ENCODE assay signal across 11 mouse cellular contexts in the genomic region with DNA sequence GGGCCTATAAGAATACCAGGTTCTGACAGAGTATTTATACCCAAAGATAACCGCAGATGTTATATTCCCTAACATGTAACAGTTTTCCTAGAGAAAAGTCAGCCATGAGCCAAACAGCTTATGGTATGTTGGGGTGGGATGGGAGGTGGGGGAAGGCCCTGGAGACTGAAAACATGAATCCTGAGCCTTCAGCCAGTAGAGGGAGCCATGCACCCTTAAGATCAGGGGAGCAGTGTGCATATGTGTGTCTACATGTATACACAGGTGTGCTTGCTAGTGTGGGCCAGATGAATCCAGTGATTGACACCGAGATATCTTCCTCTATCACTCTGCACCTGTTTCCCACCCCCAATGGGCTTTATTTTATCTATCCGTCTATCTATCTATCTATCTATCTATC. TPM values are rescaled to one million over a fixed set of nuclear protein-coding genes. Genes with fewer than 3 reads are reported as not detected.
DNase-seq lines count a peak whose midpoint lies in the region; ATAC-seq and TF ChIP-seq lines count a peak whose summit lies in the region.
"Had no signal": no experiment of that assay in that cellular context is flagged by ENCODE, and none has a peak within 500 bp of the region (broad histone marks: within the 10 kb centered on the region; RNA-seq: fewer than 3 reads in every experiment).

No protein-coding gene starts in this region.

- H3K27me3 ChIP-seq in forebrain, postnatal 0 days (ENCODE audit: insufficient read depth, low read length), result no peaks in the 10 kb centered on the region
- no peaks in the 10 kb centered on the region for H3K27me3 ChIP-seq in forebrain, embryonic 13.5 days
- H3K27me3 ChIP-seq in limb, embryonic 11.5 days (ENCODE audit: control insufficient read depth, insufficient read depth, low read length), result no peaks in the 10 kb centered on the region
- no peaks in the 10 kb centered on the region for H3K27me3 ChIP-seq in limb, embryonic 10.5 days (ENCODE audit: low read depth, poor library complexity, severe bottlenecking)
- H3K27me3 ChIP-seq in E14TG2a.4 (ENCODE audit: insufficient read depth, low read length), result no peaks in the 10 kb centered on the region
- H3K27me3 ChIP-seq in embryonic facial prominence, embryonic 14.5 days (replicated peaks; ENCODE audit: control insufficient read depth, insufficient read depth, low read length), result no peaks in the 10 kb centered on the region
- H3K27me3 ChIP-seq: limb, embryonic 13.5 days; neural tube, embryonic 12.5 days had no signal

- peak; percentile 83 for ATAC-seq in forebrain, postnatal 0 days
- ATAC-seq in forebrain, embryonic 13.5 days, result no peak
- no peak for ATAC-seq in limb, embryonic 11.5 days (ENCODE audit: insufficient number of reproducible peaks, low FRiP score, low TSS enrichment, low read depth)
- ATAC-seq in embryonic facial prominence, embryonic 14.5 days (ENCODE audit: low read depth), result peak; percentile 44; the same call in 1 of the 2 replicates

- peak; percentile 73 for DNase-seq in forebrain, postnatal 0 days
- peak; percentile 38 for DNase-seq in limb, embryonic 11.5 days (ENCODE audit: low spot score)
- DNase-seq in limb, embryonic 10.5 days (ENCODE audit: low spot score), result no peak
- peak; percentile 19 for DNase-seq in embryonic facial prominence, embryonic 14.5 days (ENCODE audit: low spot score)
- DNase-seq in adrenal gland, postnatal 25 days, result no peak
- no peak for DNase-seq in cerebellum, adult 9-10 months
- DNase-seq: heart, postnatal 4 days had no signal

- no peaks in the 10 kb centered on the region for H3K9me3 ChIP-seq in forebrain, postnatal 0 days (ENCODE audit: low read length)
- H3K9me3 ChIP-seq in forebrain, embryonic 13.5 days (replicated peaks), result no peaks in the 10 kb centered on the region
- no peaks in the 10 kb centered on the region for H3K9me3 ChIP-seq in limb, embryonic 11.5 days (ENCODE audit: control insufficient read depth, low read length)
- H3K9me3 ChIP-seq in limb, embryonic 10.5 days (replicated peaks), result no peaks in the 10 kb centered on the region
- H3K9me3 ChIP-seq in E14TG2a.4 (ENCODE audit: low read length), result no peaks in the 10 kb centered on the region
- no peaks in the 10 kb centered on the region for H3K9me3 ChIP-seq in embryonic facial prominence, embryonic 14.5 days (ENCODE audit: control insufficient read depth, low read length)
- H3K9me3 ChIP-seq: limb, embryonic 13.5 days; neural tube, embryonic 12.5 days had no signal

- H3K4me2 ChIP-seq in forebrain, postnatal 0 days (ENCODE audit: low read depth), result no peak overlapping the region
- H3K4me2 ChIP-seq in forebrain, embryonic 13.5 days, result no peak overlapping the region
- no peak overlapping the region for H3K4me2 ChIP-seq in limb, embryonic 11.5 days (ENCODE audit: low read depth, severe bottlenecking)
- H3K4me2 ChIP-seq in embryonic facial prominence, embryonic 14.5 days (ENCODE audit: low read depth, low read length), result no peak overlapping the region
- H3K4me2 ChIP-seq: limb, embryonic 13.5 days; neural tube, embryonic 12.5 days had no signal

- no peak overlapping the region for H3K27ac ChIP-seq in forebrain, postnatal 0 days (ENCODE audit: low read depth, low read length)
- H3K27ac ChIP-seq in forebrain, embryonic 13.5 days, result no peak overlapping the region
- H3K27ac ChIP-seq in limb, embryonic 11.5 days (replicated peaks; ENCODE audit: low read depth, low read length), result no peak overlapping the region
- H3K27ac ChIP-seq in limb, embryonic 10.5 days, result no peak overlapping the region
- H3K27ac ChIP-seq in embryonic facial prominence, embryonic 14.5 days (replicated peaks; ENCODE audit: low read depth, low read length), result no peak overlapping the region
- H3K27ac ChIP-seq: limb, embryonic 13.5 days; neural tube, embryonic 12.5 days had no signal

- no peak overlapping the region for H3K4me3 ChIP-seq in forebrain, postnatal 0 days (ENCODE audit: low read depth, low read length)
- no peak overlapping the region for H3K4me3 ChIP-seq in forebrain, embryonic 13.5 days
- H3K4me3 ChIP-seq in limb, embryonic 11.5 days (ENCODE audit: low read depth, low read length), result no peak overlapping the region
- no peak overlapping the region for H3K4me3 ChIP-seq in limb, embryonic 10.5 days
- no peak overlapping the region for H3K4me3 ChIP-seq in E14TG2a.4 (replicated peaks; ENCODE audit: low read length)
- no peak overlapping the region for H3K4me3 ChIP-seq in embryonic facial prominence, embryonic 14.5 days (ENCODE audit: low read depth, low read length)
- H3K4me3 ChIP-seq: limb, embryonic 13.5 days; neural tube, embryonic 12.5 days had no signal

- H3K9ac ChIP-seq in forebrain, postnatal 0 days, result no peak overlapping the region
- H3K9ac ChIP-seq in forebrain, embryonic 13.5 days, result no peak overlapping the region
- no peak overlapping the region for H3K9ac ChIP-seq in limb, embryonic 11.5 days (ENCODE audit: low read length)
- H3K9ac ChIP-seq in embryonic facial prominence, embryonic 14.5 days (ENCODE audit: low read depth, low read length), result no peak overlapping the region
- H3K9ac ChIP-seq: limb, embryonic 13.5 days; neural tube, embryonic 12.5 days had no signal

- peak; percentile 78 for TF ChIP-seq CTCF in forebrain, postnatal 0 days (IDR thresholded peaks at IDR 0.05; ENCODE audit: low read depth)
- peak; percentile 39 for TF ChIP-seq CTCF in E14TG2a.4 (conservative IDR thresholded peaks at IDR 0.05; ENCODE audit: low read length)

- H3K4me1 ChIP-seq in forebrain, postnatal 0 days (ENCODE audit: insufficient read depth), result no peaks in the 10 kb centered on the region
- no peaks in the 10 kb centered on the region for H3K4me1 ChIP-seq in forebrain, embryonic 13.5 days
- no peaks in the 10 kb centered on the region for H3K4me1 ChIP-seq in limb, embryonic 11.5 days (ENCODE audit: control insufficient read depth, insufficient read depth, low read length)
- H3K4me1 ChIP-seq in limb, embryonic 10.5 days, result 0 out of 2 replicates have a peak, but pooled peaks cover 3% of the 10 kb centered on the region
- H3K4me1 ChIP-seq in E14TG2a.4 (replicated peaks; ENCODE audit: low read depth, low read length), result no peaks in the 10 kb centered on the region; the same call in 1 of the 2 replicates
- H3K4me1 ChIP-seq in embryonic facial prominence, embryonic 14.5 days (ENCODE audit: control insufficient read depth, insufficient read depth, low read length), result no peaks in the 10 kb centered on the region
- H3K4me1 ChIP-seq: limb, embryonic 13.5 days; neural tube, embryonic 12.5 days had no signal

- WGBS in forebrain, postnatal 0 days, result 56% methylated on average over 3 of the region's 3 CpGs
- 56% methylated on average over 3 of the region's 3 CpGs for WGBS in forebrain, embryonic 13.5 days
- 70% methylated on average over 3 of the region's 3 CpGs for WGBS in limb, embryonic 11.5 days
- 70% methylated on average over 3 of the region's 3 CpGs for WGBS in limb, embryonic 10.5 days
- WGBS in embryonic facial prominence, embryonic 14.5 days, result 63% methylated on average over 3 of the region's 3 CpGs

- H3K36me3 ChIP-seq in forebrain, postnatal 0 days (ENCODE audit: insufficient read depth), result no peaks in the 10 kb centered on the region
- no peaks in the 10 kb centered on the region for H3K36me3 ChIP-seq in forebrain, embryonic 13.5 days (ENCODE audit: poor library complexity, severe bottlenecking)
- no peaks in the 10 kb centered on the region for H3K36me3 ChIP-seq in limb, embryonic 11.5 days (ENCODE audit: control insufficient read depth, insufficient read depth, low read length)
- H3K36me3 ChIP-seq in limb, embryonic 10.5 days, result no peaks in the 10 kb centered on the region
- H3K36me3 ChIP-seq in E14TG2a.4 (ENCODE audit: insufficient read depth, low read length), result no peaks in the 10 kb centered on the region
- H3K36me3 ChIP-seq in embryonic facial prominence, embryonic 14.5 days (ENCODE audit: control insufficient read depth, insufficient read depth, low read length), result no peaks in the 10 kb centered on the region
- H3K36me3 ChIP-seq: limb, embryonic 13.5 days; neural tube, embryonic 12.5 days had no signal

RNA-seq across cellular contexts. Expression of gene Cenpa, which starts 20.2 kb away (rescaled TPM):
- total RNA-seq in forebrain, postnatal 0 days (2014; rRNA removed), result 15.1 and 15.5 TPM in 2 replicates
- polyA plus RNA-seq in forebrain, postnatal 0 days (2015; fragmentation: Nextera tagmentation; extraction: Ambion mirVana), result 42.4 and 45.5 TPM in 2 replicates
- polyA plus RNA-seq in forebrain, embryonic 13.5 days (2015; fragmentation: Nextera tagmentation; extraction: Ambion mirVana), result 264 and 275 TPM in 2 replicates
- 498 and 533 TPM in 2 replicates for polyA plus RNA-seq in limb, embryonic 11.5 days (2014; fragmentation: Nextera tagmentation; extraction: Ambion mirVana)
- polyA plus RNA-seq in limb, embryonic 10.5 days (2016; fragmentation: Nextera tagmentation; extraction: Ambion mirVana), result 508 and 523 TPM in 2 replicates
- 209 and 251 TPM in 2 replicates for polyA plus RNA-seq in embryonic facial prominence, embryonic 14.5 days (2014; fragmentation: Nextera tagmentation; extraction: Ambion mirVana)
- 15.1 and 19.2 TPM in 2 replicates for total RNA-seq in adrenal gland, postnatal 25 days (2021)

RNA-seq across cellular contexts. Expression of gene Dpysl5, which starts 24.6 kb away (rescaled TPM):
- total RNA-seq in forebrain, postnatal 0 days (2014; rRNA removed), result 274 and 315 TPM in 2 replicates
- polyA plus RNA-seq in forebrain, postnatal 0 days (2015; fragmentation: Nextera tagmentation; extraction: Ambion mirVana), result 272 and 290 TPM in 2 replicates
- polyA plus RNA-seq in forebrain, embryonic 13.5 days (2015; fragmentation: Nextera tagmentation; extraction: Ambion mirVana), result 118 and 134 TPM in 2 replicates
- 3.9 and 5.4 TPM in 2 replicates for polyA plus RNA-seq in limb, embryonic 11.5 days (2014; fragmentation: Nextera tagmentation; extraction: Ambion mirVana)
- polyA plus RNA-seq in limb, embryonic 10.5 days (2016; fragmentation: Nextera tagmentation; extraction: Ambion mirVana), result 4.3 and 4.9 TPM in 2 replicates
- polyA plus RNA-seq in embryonic facial prominence, embryonic 14.5 days (2014; fragmentation: Nextera tagmentation; extraction: Ambion mirVana), result 17.0 and 17.5 TPM in 2 replicates
- 0.57 and 1.3 TPM in 2 replicates for total RNA-seq in adrenal gland, postnatal 25 days (2021)

RNA-seq across cellular contexts. Expression of gene Slc35f6, which starts 39.0 kb away (rescaled TPM):
- 31.5 and 48.7 TPM in 2 replicates for total RNA-seq in forebrain, postnatal 0 days (2014; rRNA removed)
- 19.2 and 24.3 TPM in 2 replicates for polyA plus RNA-seq in forebrain, postnatal 0 days (2015; fragmentation: Nextera tagmentation; extraction: Ambion mirVana)
- polyA plus RNA-seq in forebrain, embryonic 13.5 days (2015; fragmentation: Nextera tagmentation; extraction: Ambion mirVana), result 26.2 and 29.3 TPM in 2 replicates
- 20.2 and 21.6 TPM in 2 replicates for polyA plus RNA-seq in limb, embryonic 11.5 days (2014; fragmentation: Nextera tagmentation; extraction: Ambion mirVana)
- 20.9 and 22.3 TPM in 2 replicates for polyA plus RNA-seq in limb, embryonic 10.5 days (2016; fragmentation: Nextera tagmentation; extraction: Ambion mirVana)
- 26.5 and 33.1 TPM in 2 replicates for polyA plus RNA-seq in embryonic facial prominence, embryonic 14.5 days (2014; fragmentation: Nextera tagmentation; extraction: Ambion mirVana)
- 51.4 and 52.6 TPM in 2 replicates for total RNA-seq in adrenal gland, postnatal 25 days (2021)

Comparison
In these comparisons a context has a peak if more than half of its experiments do, and no peak if none do; other contexts are left out.
1. ATAC-seq: peak in forebrain, postnatal 0 days (single experiment) and embryonic facial prominence, embryonic 14.5 days (single experiment); none in forebrain, embryonic 13.5 days (single experiment) and limb, embryonic 11.5 days (single experiment).
2. DNase-seq: peak in forebrain, postnatal 0 days (single experiment), limb, embryonic 11.5 days (single experiment) and embryonic facial prominence, embryonic 14.5 days (single experiment); none in limb, embryonic 10.5 days (single experiment), adrenal gland, postnatal 25 days (single experiment) and cerebellum, adult 9-10 months (single experiment).